Mouse (Mus musculus): Measurements from ENCODE around the gene Ckmt1.
"Not testable (repeated sequence)": the region's sequence is repeated elsewhere in the genome, so short reads cannot be mapped to it uniquely, and the experiment has no call there.

Gene Ckmt1

DNA sequence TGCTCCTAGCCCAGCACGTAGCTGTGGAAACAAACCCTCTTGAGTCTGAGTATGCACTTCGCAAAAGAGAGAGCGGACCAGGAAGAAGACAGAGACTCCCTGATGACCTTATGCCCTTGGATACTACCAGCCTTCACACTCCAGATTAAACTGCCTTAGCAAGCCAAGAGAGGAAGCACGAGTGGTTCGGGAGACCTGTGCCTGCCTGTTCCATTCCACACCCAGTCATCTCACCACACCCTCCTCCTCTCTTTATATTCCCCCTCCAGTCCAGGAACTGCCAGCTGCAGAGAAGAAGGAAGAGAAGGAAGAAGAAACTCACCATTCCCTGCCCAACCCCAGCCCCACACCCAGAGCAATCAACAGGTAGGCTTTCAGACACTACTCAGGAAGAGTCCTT is at the start of gene Ckmt1:
Ckmt1 (plus strand) TSS at position 221 of the 400 bp plus-strand sequence.
- DNase-seq = no peak

DNA sequence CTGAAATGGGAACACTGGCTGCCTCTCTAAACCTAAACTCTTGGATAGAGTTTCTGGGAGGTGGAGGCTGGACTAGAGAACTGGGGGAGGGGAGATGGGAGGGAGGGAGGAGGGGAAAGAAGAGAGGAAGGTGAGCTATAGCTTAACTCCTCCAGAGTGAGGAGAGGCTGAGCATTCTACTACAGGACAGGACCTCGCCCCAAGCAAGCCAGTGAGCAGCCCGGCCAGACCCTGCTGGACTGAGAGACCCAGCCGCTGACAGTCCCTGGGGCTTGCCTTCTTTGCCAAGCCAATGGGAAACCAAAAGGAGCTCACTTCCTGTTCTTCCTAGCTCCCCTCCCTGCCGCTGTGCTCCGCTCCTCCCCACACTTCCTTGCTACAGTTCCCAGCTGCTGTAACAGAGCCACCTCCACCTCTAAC is 48.5 kb upstream of the Ckmt1 start:
- DNase-seq = no peak

DNA sequence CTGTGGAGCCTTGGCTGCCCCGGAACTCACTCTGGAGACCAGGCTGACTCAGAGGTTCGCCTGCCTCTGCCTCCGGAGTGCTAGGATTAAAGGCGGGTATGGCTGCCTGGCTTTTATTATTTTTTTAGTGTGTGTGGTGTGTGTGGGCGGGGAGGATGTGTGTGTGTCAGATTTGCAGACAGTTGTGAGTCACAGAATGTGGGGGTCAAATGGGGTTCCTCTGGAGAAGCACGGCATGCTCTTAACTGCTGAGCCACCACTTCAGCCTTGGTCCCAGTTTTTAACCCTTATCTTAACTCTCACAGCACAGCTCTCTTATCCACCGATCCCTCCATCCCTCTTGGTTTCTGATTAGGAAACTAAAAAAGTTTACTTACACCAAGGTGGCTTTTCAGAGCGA is 41.2 kb upstream of the Ckmt1 start:
- DNase-seq = no peak

DNA sequence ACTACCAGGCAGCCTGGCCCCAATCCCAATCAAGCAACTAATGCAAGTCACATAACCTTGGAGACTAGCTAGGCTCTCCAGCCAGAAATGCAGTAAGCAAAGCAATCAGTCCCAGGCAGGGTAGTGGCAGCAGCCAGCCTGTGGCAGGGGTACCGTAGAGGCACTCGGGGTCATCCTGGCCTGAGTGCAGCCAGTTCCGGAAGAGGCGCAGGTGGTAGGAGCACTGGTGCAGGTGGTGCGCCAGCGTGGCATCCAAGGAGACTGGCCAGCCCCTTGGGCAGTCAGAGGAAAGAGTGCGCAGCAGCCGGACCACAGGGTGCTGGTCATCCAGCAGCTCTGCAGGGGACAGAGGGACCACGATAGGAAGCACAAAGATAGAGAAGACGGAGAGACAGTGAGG is 34.5 kb upstream of the Ckmt1 start:
- peak; percentile 81 for DNase-seq

DNA sequence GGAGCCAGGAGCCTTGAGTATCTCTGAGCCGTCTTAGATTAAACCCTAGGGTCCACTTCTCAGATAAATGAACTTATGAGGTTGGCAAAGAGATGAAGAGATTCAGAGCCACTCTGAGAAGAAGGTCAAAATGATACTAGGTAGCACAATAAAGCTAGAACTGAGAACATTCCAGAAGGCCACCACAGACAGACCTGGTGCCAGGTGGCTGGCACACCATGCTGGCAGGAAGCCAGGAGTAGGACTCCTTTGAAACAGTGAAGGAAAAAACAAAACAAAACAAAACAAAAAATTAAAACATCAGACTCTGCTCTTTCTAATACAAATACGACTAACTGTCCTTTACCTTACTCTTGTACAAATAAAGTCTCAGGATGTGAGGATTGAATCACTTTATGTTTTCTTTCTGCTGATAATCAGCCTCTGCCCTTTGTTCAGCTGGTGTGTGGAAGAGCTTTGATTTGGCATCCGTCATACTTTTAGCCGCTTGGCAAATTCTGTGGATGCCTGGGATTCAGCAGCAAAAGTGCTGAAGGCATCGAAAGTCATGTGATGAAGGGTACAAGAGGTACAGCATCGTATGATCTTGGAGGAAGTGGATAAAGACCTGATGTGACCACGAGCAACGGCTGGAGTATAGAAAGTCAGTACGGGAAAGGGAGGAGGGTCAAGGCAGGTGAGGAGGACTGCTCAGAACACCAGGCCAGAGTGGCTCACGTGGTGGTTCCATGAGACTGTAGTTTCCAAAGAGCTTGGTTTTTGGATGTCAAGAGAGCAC is 33.6 kb upstream of the Ckmt1 start:
- peak; percentile 81 for DNase-seq

DNA sequence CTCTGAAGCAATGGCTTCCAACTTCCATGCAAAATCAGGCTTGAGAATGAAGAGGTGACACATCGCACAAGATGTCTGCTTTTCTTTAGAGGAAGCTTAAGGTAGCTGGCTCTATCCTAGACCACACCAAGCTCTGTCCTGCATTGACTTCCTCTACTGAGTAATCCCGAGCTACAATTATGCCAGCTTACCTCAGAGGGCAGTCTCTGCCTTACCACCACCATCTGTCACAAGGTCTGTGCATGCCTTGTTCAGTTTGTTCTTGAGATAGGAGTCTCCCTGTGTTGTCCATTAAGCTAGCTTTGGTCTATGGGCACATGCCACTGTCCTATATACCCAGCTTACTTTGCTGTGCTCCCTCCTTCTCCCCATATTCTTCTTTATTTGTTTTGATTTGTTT is 28.0 kb upstream of the Ckmt1 start:
- DNase-seq = peak; percentile 62

DNA sequence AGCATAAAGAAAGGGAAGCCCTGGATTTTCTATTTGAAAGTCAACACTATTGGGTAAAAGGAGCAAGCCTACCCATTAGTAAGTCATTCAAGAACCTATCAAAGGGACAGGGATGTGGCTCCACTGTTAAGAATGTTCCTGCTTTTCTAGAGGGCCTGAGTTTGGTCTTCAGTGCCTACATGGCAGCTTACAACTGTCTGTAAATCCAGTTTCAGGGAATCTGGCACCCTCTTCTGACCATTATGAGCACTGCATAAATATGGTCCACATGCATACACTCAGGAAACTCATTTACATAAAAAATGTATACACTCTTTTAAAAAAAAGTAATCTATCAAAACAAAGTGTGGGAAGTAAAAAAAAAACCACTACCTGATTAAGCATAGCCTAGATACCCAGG is 18.5 kb upstream of the Ckmt1 start:
- no peak for DNase-seq

DNA sequence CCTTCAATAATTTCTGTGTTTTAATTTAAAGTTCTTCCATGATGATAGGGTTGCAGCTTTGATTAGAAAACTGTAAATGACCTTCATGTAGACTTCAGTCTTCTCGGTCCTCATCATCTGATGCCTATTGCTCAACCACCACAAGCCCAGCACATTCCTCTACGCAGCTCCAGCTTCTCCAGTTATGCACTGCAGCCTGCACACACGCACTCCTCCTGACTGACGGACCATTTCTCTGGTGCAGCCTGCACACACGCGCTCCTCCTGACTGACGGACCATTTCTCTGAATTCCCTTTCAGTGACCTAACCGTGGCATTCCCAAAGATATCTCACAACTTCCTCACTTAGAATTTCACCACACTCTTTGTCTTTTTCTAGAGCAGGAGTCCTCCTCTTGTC is 4.4 kb upstream of the Ckmt1 start:
- no peak for DNase-seq

DNA sequence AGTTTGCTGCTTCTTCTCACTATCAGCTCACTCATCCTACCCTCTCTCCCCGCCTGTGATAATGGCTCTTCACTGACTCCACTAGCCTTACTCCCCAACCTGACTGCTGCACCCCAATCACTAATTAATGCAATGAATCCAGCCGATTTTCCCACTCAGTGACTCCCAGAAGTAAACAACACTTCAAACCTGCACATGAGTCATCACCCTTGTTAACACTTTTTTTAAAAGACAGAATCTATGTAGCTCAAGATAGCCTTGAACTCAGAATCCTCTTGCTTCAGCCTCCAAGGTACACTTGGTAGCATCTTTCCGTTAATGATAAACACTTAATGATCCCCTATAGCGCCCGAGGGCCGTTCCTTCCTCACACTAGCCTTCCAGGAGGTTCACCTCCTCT is 3.1 kb upstream of the Ckmt1 start:
- DNase-seq = no peak

DNA sequence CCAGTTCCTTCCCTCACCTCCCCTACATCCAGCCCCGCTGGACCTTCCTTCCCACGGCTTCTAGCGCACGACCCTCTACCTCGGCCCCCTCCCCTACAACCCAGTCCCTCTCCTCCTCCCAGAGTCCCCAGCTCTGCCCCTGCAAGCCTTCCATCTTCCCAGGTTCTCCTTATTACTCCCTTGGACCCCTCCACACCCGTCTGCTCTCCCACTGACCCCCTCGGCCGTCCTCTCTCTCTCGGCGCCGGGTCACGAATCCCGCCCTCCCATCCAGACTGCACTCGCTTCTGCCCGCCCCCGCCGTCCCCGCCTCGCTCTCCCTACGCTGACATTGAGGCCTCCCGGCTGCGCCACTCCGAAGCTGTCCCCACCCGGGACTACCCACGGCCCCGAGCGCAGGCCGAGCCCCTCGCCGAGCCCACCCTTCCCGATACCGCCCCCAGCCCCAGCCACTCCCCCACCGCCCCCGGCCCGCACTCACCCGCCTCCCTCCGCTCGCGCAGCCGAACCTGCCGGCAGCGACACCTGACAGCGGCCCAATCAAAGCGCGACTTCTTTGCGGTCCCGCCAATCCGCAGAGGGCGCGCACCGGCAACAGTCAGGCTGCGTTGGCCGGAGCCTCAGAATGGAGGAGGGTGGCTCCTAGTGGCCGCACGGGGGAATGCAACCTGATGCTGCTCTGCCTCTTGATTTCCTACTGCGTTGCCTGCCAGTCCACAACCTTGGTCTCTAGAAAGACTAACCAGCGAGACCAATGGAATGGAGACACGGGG is 2.5 kb upstream of the Ckmt1 start, which contains the start of gene Ppip5k1:
Ppip5k1 (minus strand) TSS at position 577 of the 773 bp plus-strand sequence.
- DNase-seq = peak; percentile 98

DNA sequence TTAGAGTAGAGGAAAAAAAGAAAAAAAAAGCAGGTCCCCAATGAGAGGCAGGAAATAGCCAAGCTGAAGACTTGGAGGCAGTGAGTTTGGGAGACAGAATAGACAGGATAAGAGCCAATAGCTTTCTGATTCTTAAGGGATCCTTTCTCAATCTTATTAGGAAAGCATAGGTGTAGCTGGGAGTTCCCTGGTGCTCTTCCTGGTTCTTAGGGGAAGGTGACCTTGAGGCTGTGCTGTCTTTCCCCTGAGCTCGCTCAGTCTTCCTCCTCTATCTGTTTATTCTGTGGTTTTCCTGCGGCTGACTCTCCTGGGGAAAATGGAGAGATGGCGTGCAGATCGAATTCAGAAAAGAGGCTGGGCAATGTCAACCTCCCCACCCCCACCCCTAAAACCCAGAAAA is 447 bp downstream of the Ckmt1 start:
- DNase-seq = no peak

DNA sequence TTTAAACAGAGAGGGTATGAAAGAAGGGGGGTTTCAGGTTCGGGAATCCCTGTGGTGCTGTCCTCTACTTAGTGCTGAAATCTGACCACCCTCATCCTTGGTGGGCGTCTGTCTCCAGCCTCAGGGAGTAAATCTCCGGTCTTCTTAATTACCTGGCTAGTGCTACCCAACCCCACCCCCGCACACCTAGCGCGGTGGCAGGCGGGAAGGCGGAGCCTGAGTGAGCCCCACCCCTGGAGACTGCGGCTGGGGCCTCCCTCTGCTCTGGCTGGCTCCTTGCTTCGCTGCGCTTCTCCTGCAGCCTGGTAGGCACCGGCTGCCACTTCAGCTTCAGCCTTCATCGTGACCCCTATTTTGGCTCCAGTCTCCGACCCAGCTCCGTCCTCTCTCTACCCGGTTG is 867 bp downstream of the Ckmt1 start:
- DNase-seq = peak; percentile 91

DNA sequence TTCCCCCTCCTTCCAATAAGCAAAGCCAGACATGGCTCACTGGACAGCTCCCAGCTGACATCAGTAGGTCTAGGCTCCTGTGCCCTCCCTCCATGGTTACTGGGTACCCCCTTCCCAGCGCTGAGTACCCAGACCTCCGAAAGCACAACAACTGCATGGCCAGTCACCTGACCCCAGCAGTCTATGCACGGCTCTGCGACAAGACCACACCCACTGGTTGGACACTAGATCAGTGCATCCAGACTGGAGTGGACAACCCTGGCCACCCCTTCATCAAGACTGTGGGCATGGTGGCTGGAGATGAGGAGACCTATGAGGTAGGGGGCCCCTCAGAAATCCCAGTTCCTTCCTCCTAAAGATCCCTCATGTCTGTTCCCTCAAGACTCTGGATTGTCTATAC is 1.9 kb downstream of the Ckmt1 start:
- peak; percentile 25 for DNase-seq

DNA sequence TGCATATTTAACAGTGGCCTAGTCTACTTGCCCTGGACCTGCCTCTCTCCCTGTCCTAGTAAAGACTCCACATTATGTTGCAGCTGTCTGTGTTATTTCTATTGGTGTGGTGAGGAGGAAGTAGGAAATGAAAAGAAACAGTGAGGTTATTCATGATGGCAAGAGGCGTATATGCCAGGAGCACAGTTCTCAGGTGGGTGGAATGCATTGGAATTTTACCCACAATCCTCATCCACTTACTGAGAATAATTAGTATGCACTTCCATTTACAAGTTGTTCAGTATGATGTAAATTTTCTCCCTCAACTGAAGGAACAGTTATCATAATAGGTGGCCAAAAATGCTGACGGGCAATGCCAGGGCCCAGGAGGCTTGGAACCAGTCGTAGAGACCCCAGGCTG is 6.1 kb downstream of the Ckmt1 start:
- no peak for DNase-seq

DNA sequence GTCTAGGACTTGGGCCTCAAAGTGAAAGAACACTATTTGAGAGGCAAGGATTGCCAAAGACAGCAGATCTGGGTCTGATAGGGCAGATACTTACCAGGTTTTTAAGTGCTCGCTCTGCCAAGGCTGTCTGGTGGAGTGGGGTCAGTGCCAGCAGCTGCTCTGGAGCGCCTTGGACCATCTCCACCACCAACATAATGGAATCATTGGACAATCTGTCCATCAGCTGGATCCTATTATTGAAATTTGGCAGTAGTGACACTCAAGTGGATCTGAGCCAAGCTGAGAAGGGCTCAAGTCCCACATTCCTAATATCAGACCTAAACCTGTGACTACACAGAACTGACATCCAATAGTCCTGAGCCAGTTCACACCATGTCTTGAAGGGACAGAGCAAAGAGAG is 11.3 kb downstream of the Ckmt1 start:
- peak; percentile 43 for DNase-seq

DNA sequence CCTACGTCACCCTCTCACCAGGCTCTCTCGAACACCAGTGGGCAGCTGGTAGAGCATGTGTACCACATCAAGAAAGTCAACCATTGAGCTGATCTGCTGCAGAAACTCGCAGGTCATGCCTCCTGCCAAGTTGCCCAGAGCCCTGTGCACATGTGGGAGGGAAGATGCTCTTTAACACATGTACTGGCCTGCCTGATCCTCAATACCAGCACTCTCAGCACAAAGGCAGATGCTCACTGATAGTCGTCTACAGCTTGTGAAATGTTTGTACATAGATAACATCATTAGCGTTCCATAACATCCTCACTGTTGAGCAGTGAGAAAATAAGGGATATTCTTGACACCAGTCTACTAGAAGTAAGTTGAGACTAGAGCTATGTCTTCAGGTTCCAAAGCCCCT is 13.4 kb downstream of the Ckmt1 start:
- DNase-seq = no peak

DNA sequence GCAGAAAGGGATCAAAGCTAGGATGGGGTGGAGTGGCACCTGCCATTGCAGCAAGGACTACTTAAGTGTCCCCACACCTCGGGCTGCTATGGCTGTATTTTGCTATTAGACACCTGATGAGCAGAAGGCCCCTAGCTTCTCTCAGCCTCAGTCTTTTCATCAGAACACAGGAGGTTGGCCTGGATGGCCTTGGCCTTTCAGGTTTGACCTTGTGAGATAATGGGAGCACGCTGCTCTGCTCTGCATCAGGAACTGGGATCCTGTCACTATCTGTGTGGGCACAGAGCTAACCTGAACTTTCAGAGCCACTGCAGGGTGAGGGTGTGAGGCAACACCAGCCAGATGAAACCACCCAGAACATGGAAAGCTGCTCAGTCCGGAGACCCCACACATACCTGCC is 14.8 kb downstream of the Ckmt1 start:
- DNase-seq = no peak

DNA sequence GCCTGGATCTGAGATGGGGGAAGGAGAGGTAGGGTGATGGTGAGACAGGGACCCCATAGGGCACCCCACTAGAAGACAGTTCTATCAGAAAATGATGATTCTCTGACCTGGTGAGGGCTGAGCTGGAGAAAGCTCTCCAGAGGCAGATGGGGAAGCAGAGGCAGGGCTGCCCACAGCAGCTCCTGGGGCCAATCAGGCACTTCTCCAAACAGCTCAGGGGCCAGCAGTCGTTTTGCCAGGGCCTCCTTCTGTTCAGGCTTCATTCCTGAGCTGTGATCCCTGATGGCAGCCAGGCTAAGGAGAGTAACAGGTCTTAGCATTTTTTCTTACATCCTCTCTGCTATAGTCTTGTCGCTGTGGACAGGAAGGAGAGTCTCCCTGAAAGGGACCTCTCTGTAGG is 17.3 kb downstream of the Ckmt1 start:
- no peak for DNase-seq

DNA sequence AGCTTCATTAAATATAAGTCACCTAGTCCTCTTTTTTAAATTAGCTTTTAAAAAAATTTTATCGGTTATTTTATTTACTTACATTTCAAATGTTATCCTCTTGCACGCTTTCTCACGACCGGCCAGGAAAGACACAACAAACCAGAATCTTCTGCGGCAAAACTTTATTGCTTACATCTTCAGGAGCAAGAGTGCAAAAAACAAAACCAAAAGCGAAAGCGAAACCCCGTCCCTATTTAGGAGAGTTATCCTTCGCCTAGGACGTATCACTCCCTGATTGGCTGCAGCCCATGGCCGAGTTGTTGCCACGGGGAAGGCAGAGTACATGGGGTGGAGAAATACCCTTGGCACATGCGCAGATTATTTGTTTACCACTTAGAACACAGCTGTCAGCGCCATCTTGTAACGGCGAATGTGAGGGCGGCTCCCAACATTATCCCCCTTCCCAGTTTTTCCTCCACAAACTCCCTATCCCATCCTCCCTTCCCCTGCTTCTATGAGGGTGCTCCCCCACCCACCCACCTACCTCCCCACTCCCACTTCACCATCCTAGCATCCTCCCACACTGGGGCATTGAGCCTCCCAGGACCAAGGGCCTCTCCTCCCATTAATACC is 29.6 kb downstream of the Ckmt1 start, which contains the start of gene Strc:
Strc (minus strand) TSS at position 208 of the 615 bp plus-strand sequence.
- not testable (repeated sequence) for DNase-seq

DNA sequence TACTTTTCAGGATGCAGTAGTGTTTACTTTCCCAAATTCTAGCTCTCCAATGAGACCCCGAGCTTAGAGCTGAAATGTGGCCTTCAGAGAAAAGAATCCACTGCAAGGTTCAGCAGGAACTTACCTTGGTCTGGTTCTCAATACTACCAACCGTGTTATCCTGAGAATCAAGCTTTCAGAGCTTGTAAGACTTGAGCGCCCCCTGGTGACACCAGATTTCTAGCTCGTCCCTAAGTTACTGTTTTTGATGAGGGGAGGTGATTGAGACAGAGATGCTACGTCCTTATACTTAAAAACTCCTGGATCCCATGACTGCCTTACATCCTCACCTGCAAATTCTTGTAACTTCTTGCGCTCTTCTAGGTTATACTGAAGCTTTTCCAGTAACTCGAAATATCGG is 39.1 kb downstream of the Ckmt1 start:
- peak; percentile 91 for DNase-seq

DNA sequence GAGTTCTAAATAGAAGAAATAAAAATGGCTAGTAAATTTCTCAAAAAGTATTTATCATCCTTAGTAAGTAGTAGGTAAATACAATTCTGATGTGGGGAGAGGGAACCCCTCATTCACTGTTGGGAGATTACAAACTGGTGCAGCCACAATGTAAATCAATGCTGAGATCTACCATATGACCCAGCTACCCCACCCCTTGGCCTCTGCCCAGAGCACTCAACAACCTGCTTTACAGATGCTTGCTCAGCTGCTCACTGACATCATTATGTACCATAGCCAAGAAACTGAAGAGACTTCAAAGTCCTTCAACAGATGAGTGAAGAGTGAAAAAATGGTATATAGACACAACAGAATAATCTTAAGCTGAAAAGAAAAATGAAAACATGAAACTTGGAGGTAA is 45.8 kb downstream of the Ckmt1 start:
- DNase-seq = no peak

DNA sequence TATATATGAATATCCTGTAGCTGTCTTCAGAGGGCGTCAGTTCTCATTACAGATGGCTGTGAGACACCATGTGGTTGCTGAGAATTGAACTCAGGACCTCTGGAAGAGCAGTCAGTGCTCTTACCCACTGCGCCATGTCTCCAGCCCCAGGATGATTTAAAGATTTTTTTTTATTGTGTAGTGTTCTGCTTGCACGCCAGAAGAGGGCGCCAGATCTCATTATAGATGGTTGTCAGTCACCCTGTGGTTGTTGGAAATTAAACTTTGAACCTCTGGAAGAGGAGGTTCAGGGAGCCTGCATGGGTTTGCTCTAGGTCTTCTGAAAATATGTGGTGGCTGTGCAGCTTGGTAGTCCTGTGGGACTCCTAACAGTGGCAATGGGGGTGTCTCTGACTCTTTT is 50.6 kb downstream of the Ckmt1 start:
- no peak for DNase-seq

DNA sequence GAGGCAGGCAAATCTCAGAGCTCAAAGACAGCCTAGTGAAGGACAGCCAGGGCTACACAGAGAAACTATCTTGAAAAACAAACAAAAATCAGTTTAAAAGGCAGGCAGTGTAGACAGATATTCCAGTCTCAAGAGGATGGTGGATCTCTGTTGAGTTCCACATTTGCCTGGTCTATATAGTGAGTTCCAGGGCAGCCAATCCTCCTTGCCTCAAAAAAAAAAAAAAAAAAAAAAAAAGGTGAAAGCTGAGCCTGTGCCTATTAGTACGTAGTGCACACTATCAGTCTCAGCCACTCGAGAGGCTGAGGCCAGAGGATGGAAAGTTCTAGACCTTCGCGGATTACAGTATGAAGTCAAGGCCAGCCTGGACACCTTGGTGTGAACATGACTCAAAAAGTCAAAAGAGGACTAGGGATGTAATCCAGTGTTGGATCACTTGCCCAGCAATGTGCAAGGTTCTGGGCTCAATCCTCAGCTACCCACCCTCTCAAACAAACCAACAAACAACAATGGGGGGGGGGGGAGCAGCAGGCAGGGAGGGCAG is 55.4 kb downstream of the Ckmt1 start:
- no peak for DNase-seq

Data from cerebellum, adult 8-10 months (tissue).